Mouse (Mus musculus): ENCODE measurements around the gene Rin3. TPM values are rescaled to one million over a fixed set of nuclear protein-coding genes. Genes with fewer than 3 reads are reported as not detected.

The Rin3 gene
- polyA plus RNA-seq, 1 experiment: 16.7 TPM

- Histone ChIP-seq H3K79me2 (ENCODE audit: control insufficient read depth, insufficient read depth) (no peaks in the 10 kb centered on the region), H3ac (ENCODE audit: control insufficient read depth, insufficient read length, low read depth) (no peak overlapping the region), H3K79me3 (ENCODE audit: low read depth) (no peaks in the 10 kb centered on the region), H3K36me3 (ENCODE audit: control insufficient read depth, insufficient read depth) (no peaks in the 10 kb centered on the region), H3K4me3 (ENCODE audit: insufficient read depth, poor library complexity, severe bottlenecking) (no peak overlapping the region), H3K27me3 (ENCODE audit: control insufficient read depth, insufficient read depth, insufficient read length) (no peaks in the 10 kb centered on the region)
- TF ChIP-seq MYOG (IDR thresholded peaks at IDR 0.05; ENCODE audit: control insufficient read depth, extremely low read depth, insufficient read length) (no peak), MYOD1 (IDR thresholded peaks at IDR 0.05; ENCODE audit: control insufficient read depth, insufficient read length, low read depth) (peak; percentile 59)
Measured at GRCm38 (mm10) chr12:102258522-102259112, 24.2 kb upstream of the Rin3 start.

- Histone ChIP-seq H3K36me3 (ENCODE audit: control insufficient read depth, insufficient read depth) (no peaks in the 10 kb centered on the region), H3K27me3 (ENCODE audit: control insufficient read depth, insufficient read depth, insufficient read length) (no peaks in the 10 kb centered on the region), H3K79me3 (ENCODE audit: low read depth) (no peaks in the 10 kb centered on the region), H3K79me2 (ENCODE audit: control insufficient read depth, insufficient read depth) (no peaks in the 10 kb centered on the region), H3ac (ENCODE audit: control insufficient read depth, insufficient read length, low read depth) (no peak overlapping the region), H3K4me3 (ENCODE audit: insufficient read depth, poor library complexity, severe bottlenecking) (no peak overlapping the region)
- TF ChIP-seq FOSL1 (IDR thresholded peaks at IDR 0.05; ENCODE audit: insufficient read depth, low read length, poor library complexity, severe bottlenecking): no peak
- TF ChIP-seq USF1 (IDR thresholded peaks at IDR 0.05; ENCODE audit: low read depth): no peak
- TF ChIP-seq CTCF (IDR thresholded peaks at IDR 0.05; ENCODE audit: control insufficient read depth, insufficient read depth, insufficient read length): no peak
- TF ChIP-seq MAX (IDR thresholded peaks at IDR 0.05): no peak
- TF ChIP-seq MYOD1 (IDR thresholded peaks at IDR 0.05; ENCODE audit: control insufficient read depth, insufficient read length, low read depth): peak; percentile 34
- no peak for TF ChIP-seq MYOG (IDR thresholded peaks at IDR 0.05; ENCODE audit: control insufficient read depth, extremely low read depth, insufficient read length)
- no peak for TF ChIP-seq CEBPB (IDR thresholded peaks at IDR 0.05; ENCODE audit: low read depth)
Measured at GRCm38 (mm10) chr12:102261933-102262396, 20.9 kb upstream of the Rin3 start.

- no peak for TF ChIP-seq FOSL1 (IDR thresholded peaks at IDR 0.05; ENCODE audit: insufficient read depth, low read length, poor library complexity, severe bottlenecking)
- no peak for TF ChIP-seq MAX (IDR thresholded peaks at IDR 0.05)
- Histone ChIP-seq H3K27me3 (ENCODE audit: control insufficient read depth, insufficient read depth, insufficient read length) (no peaks in the 10 kb centered on the region), H3K79me2 (ENCODE audit: control insufficient read depth, insufficient read depth) (no peaks in the 10 kb centered on the region), H3ac (ENCODE audit: control insufficient read depth, insufficient read length, low read depth) (no peak overlapping the region), H3K36me3 (ENCODE audit: control insufficient read depth, insufficient read depth) (no peaks in the 10 kb centered on the region), H3K4me3 (ENCODE audit: insufficient read depth, poor library complexity, severe bottlenecking) (no peak overlapping the region), H3K79me3 (ENCODE audit: low read depth) (no peaks in the 10 kb centered on the region)
Measured at GRCm38 (mm10) chr12:102262809-102263208, 20.0 kb upstream of the Rin3 start.

- Histone ChIP-seq H3K4me3 (ENCODE audit: insufficient read depth, poor library complexity, severe bottlenecking) (no peak overlapping the region), H3ac (ENCODE audit: control insufficient read depth, insufficient read length, low read depth) (no peak overlapping the region), H3K36me3 (ENCODE audit: control insufficient read depth, insufficient read depth) (no peaks in the 10 kb centered on the region), H3K27me3 (ENCODE audit: control insufficient read depth, insufficient read depth, insufficient read length) (no peaks in the 10 kb centered on the region), H3K79me3 (ENCODE audit: low read depth) (no peaks in the 10 kb centered on the region), H3K79me2 (ENCODE audit: control insufficient read depth, insufficient read depth) (no peaks in the 10 kb centered on the region)
- TF ChIP-seq CEBPB (IDR thresholded peaks at IDR 0.05; ENCODE audit: low read depth): no peak
Measured at GRCm38 (mm10) chr12:102263249-102263648, 19.6 kb upstream of the Rin3 start.

- H3ac ChIP-seq (ENCODE audit: control insufficient read depth, insufficient read length, low read depth): no peak overlapping the region
- no peaks in the 10 kb centered on the region for H3K27me3 ChIP-seq (ENCODE audit: control insufficient read depth, insufficient read depth, insufficient read length)
- TF ChIP-seq USF1 (IDR thresholded peaks at IDR 0.05; ENCODE audit: low read depth): no peak
- no peak for TF ChIP-seq CTCF (IDR thresholded peaks at IDR 0.05; ENCODE audit: control insufficient read depth, insufficient read depth, insufficient read length)
- TF ChIP-seq FOSL1 (IDR thresholded peaks at IDR 0.05; ENCODE audit: insufficient read depth, low read length, poor library complexity, severe bottlenecking): no peak
- TF ChIP-seq MYOD1 (IDR thresholded peaks at IDR 0.05; ENCODE audit: control insufficient read depth, insufficient read length, low read depth): no peak
- no peak for TF ChIP-seq MAX (IDR thresholded peaks at IDR 0.05)
- no peak for TF ChIP-seq MYOG (IDR thresholded peaks at IDR 0.05; ENCODE audit: control insufficient read depth, extremely low read depth, insufficient read length)
- no peak for TF ChIP-seq CEBPB (IDR thresholded peaks at IDR 0.05; ENCODE audit: low read depth)
- H3K4me3 ChIP-seq (ENCODE audit: insufficient read depth, poor library complexity, severe bottlenecking): no peak overlapping the region
- no peaks in the 10 kb centered on the region for H3K36me3 ChIP-seq (ENCODE audit: control insufficient read depth, insufficient read depth)
- no peaks in the 10 kb centered on the region for H3K79me2 ChIP-seq (ENCODE audit: control insufficient read depth, insufficient read depth)
- H3K79me3 ChIP-seq (ENCODE audit: low read depth): no peaks in the 10 kb centered on the region
Measured at GRCm38 (mm10) chr12:102266433-102266832, 16.4 kb upstream of the Rin3 start.

- Histone ChIP-seq H3K36me3 (ENCODE audit: control insufficient read depth, insufficient read depth) (no peaks in the 10 kb centered on the region), H3ac (ENCODE audit: control insufficient read depth, insufficient read length, low read depth) (no peak overlapping the region), H3K4me3 (ENCODE audit: insufficient read depth, poor library complexity, severe bottlenecking) (no peak overlapping the region), H3K79me3 (ENCODE audit: low read depth) (no peaks in the 10 kb centered on the region), H3K27me3 (ENCODE audit: control insufficient read depth, insufficient read depth, insufficient read length) (no peaks in the 10 kb centered on the region), H3K79me2 (ENCODE audit: control insufficient read depth, insufficient read depth) (no peaks in the 10 kb centered on the region)
- TF ChIP-seq MYOG (IDR thresholded peaks at IDR 0.05; ENCODE audit: control insufficient read depth, extremely low read depth, insufficient read length) (no peak), MYOD1 (IDR thresholded peaks at IDR 0.05; ENCODE audit: control insufficient read depth, insufficient read length, low read depth) (no peak), CEBPB (IDR thresholded peaks at IDR 0.05; ENCODE audit: low read depth) (no peak), FOSL1 (IDR thresholded peaks at IDR 0.05; ENCODE audit: insufficient read depth, low read length, poor library complexity, severe bottlenecking) (no peak), MAX (IDR thresholded peaks at IDR 0.05) (no peak), USF1 (IDR thresholded peaks at IDR 0.05; ENCODE audit: low read depth) (no peak), CTCF (IDR thresholded peaks at IDR 0.05; ENCODE audit: control insufficient read depth, insufficient read depth, insufficient read length) (no peak)
Measured at GRCm38 (mm10) chr12:102269144-102269543, 13.7 kb upstream of the Rin3 start.
